Mouse (Mus musculus) cortical plate, adult 2 months (tissue): ENCODE data around the gene Zfp36. TPM values are rescaled to one million over a fixed set of nuclear protein-coding genes. Genes with fewer than 3 reads are reported as not detected.

Experiments
- H3K27ac ChIP-seq: fragments of 200-500 bp; 2 replicates; pipeline ENCODE4 v1.5.1; 2012; ENCODE audit warnings: low read length, control low read depth, inconsistent platforms; ENCODE audit not compliant: insufficient read depth
- H3K4me1 ChIP-seq: fragments of 200-500 bp; 2 replicates; pipeline ENCODE4 v1.6.1; 2011; ENCODE audit warnings: low read length; ENCODE audit not compliant: control insufficient read depth, insufficient read depth
- H3K4me3 ChIP-seq: fragments of 200-500 bp; 2 replicates; pipeline ENCODE4 v1.5.1; 2011; ENCODE audit warnings: mild to moderate bottlenecking, low read length, control low read depth; ENCODE audit not compliant: insufficient read depth
- CTCF ChIP-seq: fragments of 200-500 bp; IDR thresholded peaks from 2 replicates; pipeline ENCODE4 v1.5.1; 2011; ENCODE audit warnings: mild to moderate bottlenecking, control low read depth, low read length; ENCODE audit not compliant: insufficient read depth; ENCODE audit errors: extremely low read depth
- POLR2A ChIP-seq: fragments of 200-500 bp; IDR thresholded peaks from 2 replicates; pipeline ENCODE4 v1.6.1; 2011; ENCODE audit warnings: mild to moderate bottlenecking, low read length, control low read depth; ENCODE audit not compliant: insufficient read depth; ENCODE audit errors: extremely low read depth
- polyA plus RNA-seq: library from polyadenylated mRNA; depleted of rRNA; stranded (reverse); fragments of >200 nt; gene quantifications from 2 replicates; pipeline ENCODE4 v1.2.3, GENCODE M21; 2012

Zfp36 gene
- polyA plus RNA-seq, 1 experiment = 3.6 TPM

GRCm38 (mm10) chr7:28357984-28358383 is 22.1 kb downstream of the Zfp36 start:
- TF ChIP-seq POLR2A = no peak
- no peak for TF ChIP-seq CTCF
- Histone ChIP-seq H3K4me1 (no peaks in the 10 kb centered on the region), H3K4me3 (no peak overlapping the region), H3K27ac (no peak overlapping the region)

GRCm38 (mm10) chr7:28356981-28357380 is 23.1 kb downstream of the Zfp36 start:
- no peak for TF ChIP-seq POLR2A
- TF ChIP-seq CTCF = no peak
- Histone ChIP-seq H3K4me3 (no peak overlapping the region), H3K27ac (no peak overlapping the region), H3K4me1 (no peaks in the 10 kb centered on the region)

- TF ChIP-seq POLR2A (no peak), CTCF (no peak)
- Histone ChIP-seq H3K27ac (no peak overlapping the region), H3K4me1 (no peaks in the 10 kb centered on the region), H3K4me3 (no peak overlapping the region)
Observed at GRCm38 (mm10) chr7:28355221-28355620, 24.8 kb downstream of the Zfp36 start.

GRCm38 (mm10) chr7:28354596-28354995 is 25.5 kb downstream of the Zfp36 start:
- no peak for TF ChIP-seq CTCF
- no peak for TF ChIP-seq POLR2A
- Histone ChIP-seq H3K4me1 (no peaks in the 10 kb centered on the region), H3K27ac (no peak overlapping the region), H3K4me3 (no peak overlapping the region)

GRCm38 (mm10) chr7:28354113-28354581 is 25.9 kb downstream of the Zfp36 start:
- Histone ChIP-seq H3K4me3 (no peak overlapping the region), H3K4me1 (no peaks in the 10 kb centered on the region), H3K27ac (no peak overlapping the region)
- TF ChIP-seq POLR2A (no peak), CTCF (no peak)

GRCm38 (mm10) chr7:28353267-28353666 is 26.8 kb downstream of the Zfp36 start:
- Histone ChIP-seq H3K4me1 (no peaks in the 10 kb centered on the region), H3K27ac (no peak overlapping the region), H3K4me3 (no peak overlapping the region)
- no peak for TF ChIP-seq POLR2A
- no peak for TF ChIP-seq CTCF

- no peaks in the 10 kb centered on the region for H3K4me1 ChIP-seq
- H3K4me3 ChIP-seq = peak overlapping the region; percentile 50; the same call in 1 of the 2 replicates
- H3K27ac ChIP-seq = no peak overlapping the region
- TF ChIP-seq POLR2A (no peak), CTCF (no peak)
Observed at GRCm38 (mm10) chr7:28351676-28352191, 28.3 kb downstream of the Zfp36 start.

GRCm38 (mm10) chr7:28350155-28350883 is 29.7 kb downstream of the Zfp36 start, which contains the start of gene Rps16:
Gene Rps16, plus strand, starts transcription at chr7:28350652.
- TF ChIP-seq POLR2A = peak; percentile 80
- TF ChIP-seq CTCF = no peak
- Histone ChIP-seq H3K4me1 (no peaks in the 10 kb centered on the region), H3K4me3 (peak within 1 kb of the TSS; percentile 50), H3K27ac (peak within 1 kb of the TSS; percentile 44; the same call in 1 of the 2 replicates)

GRCm38 (mm10) chr7:28348601-28349000 is 31.5 kb downstream of the Zfp36 start:
- no peaks in the 10 kb centered on the region for H3K4me1 ChIP-seq
- no peak overlapping the region for H3K27ac ChIP-seq
- no peak for TF ChIP-seq CTCF
- TF ChIP-seq POLR2A = no peak
- no peak overlapping the region for H3K4me3 ChIP-seq

GRCm38 (mm10) chr7:28347746-28348145 is 32.3 kb downstream of the Zfp36 start:
- H3K27ac ChIP-seq = no peak overlapping the region
- no peak overlapping the region for H3K4me3 ChIP-seq
- H3K4me1 ChIP-seq = no peaks in the 10 kb centered on the region
- no peak for TF ChIP-seq CTCF
- TF ChIP-seq POLR2A = no peak
